Mouse (Mus musculus) ES-E14 (cell line): Measurements from ENCODE around the gene Qrfp. TPM values are rescaled to one million over a fixed set of nuclear protein-coding genes. Genes with fewer than 3 reads are reported as not detected.

Experiments
- DNase-seq: peaks from one replicate; pipeline ENCODE4 v3.0.0-alpha.2; 2013; ENCODE audit warnings: low read depth, low spot score
- H3K27ac ChIP-seq: 2 replicates; pipeline ENCODE4 v1.5.1; 2012; ENCODE audit warnings: low read depth, mild to moderate bottlenecking, low read length, moderate library complexity, mixed read lengths; ENCODE audit not compliant: poor library complexity, insufficient read depth, severe bottlenecking
- H3K36me3 ChIP-seq: 2 replicates; pipeline ENCODE4 v1.6.1; 2012; ENCODE audit warnings: mild to moderate bottlenecking, low read length, moderate library complexity, mixed read lengths; ENCODE audit not compliant: control insufficient read depth, poor library complexity, insufficient read depth, severe bottlenecking
- H3K4me1 ChIP-seq, 2 experiments: fragments of 150-350 bp in 1 of 2; sonication (generic) in 1 of 2; 2 replicates each; pipeline ENCODE4 v1.6.1; 2012; ENCODE audit warnings: low read length in 2 of 2, mild to moderate bottlenecking in 1 of 2, mixed read lengths in 1 of 2; ENCODE audit not compliant: control insufficient read depth in 2 of 2, insufficient read depth in 2 of 2, poor library complexity in 1 of 2
- H3K4me3 ChIP-seq, 2 experiments: fragments of 150-350 bp in 1 of 2; sonication (generic) in 1 of 2; 2 replicates each; pipeline ENCODE4 v1.5.1; 2012; ENCODE audit warnings: low read length in 2 of 2, low read depth in 1 of 2, mild to moderate bottlenecking in 1 of 2, mixed read lengths in 1 of 2; ENCODE audit not compliant: insufficient read depth in 1 of 2, poor library complexity in 1 of 2, severe bottlenecking in 1 of 2
- H3K9ac ChIP-seq: 2 replicates; pipeline ENCODE4 v1.6.1; 2012; ENCODE audit warnings: low read depth, mild to moderate bottlenecking, low read length, mixed read lengths; ENCODE audit not compliant: poor library complexity, insufficient read depth, severe bottlenecking
- H3K9me3 ChIP-seq: fragments of 150-350 bp; sonication (generic); 2 replicates; pipeline ENCODE4 v1.6.1; 2012; ENCODE audit warnings: low read depth, mild to moderate bottlenecking, low read length; ENCODE audit not compliant: control insufficient read depth, insufficient read depth
- CHD2 ChIP-seq: IDR thresholded peaks from 2 replicates; pipeline ENCODE4 v1.6.1; 2014; ENCODE audit warnings: mild to moderate bottlenecking, low read depth, low read length, inconsistent platforms
- HCFC1 ChIP-seq: IDR thresholded peaks from 2 replicates; pipeline ENCODE4 v1.6.1; 2012; ENCODE audit warnings: low read length, inconsistent platforms, borderline replicate concordance; ENCODE audit not compliant: insufficient read depth
- MAFK ChIP-seq: IDR thresholded peaks from 2 replicates; pipeline ENCODE4 v1.6.1; 2014; ENCODE audit warnings: mild to moderate bottlenecking, low read depth, low read length, inconsistent platforms; ENCODE audit not compliant: insufficient read depth
- ZC3H11A ChIP-seq: IDR thresholded peaks from 2 replicates; pipeline ENCODE4 v1.6.1; 2012; ENCODE audit warnings: low read depth, mild to moderate bottlenecking, inconsistent platforms, low read length, borderline replicate concordance
- ZNF384 ChIP-seq: IDR thresholded peaks from 2 replicates; pipeline ENCODE4 v1.6.1; 2012; ENCODE audit warnings: low read depth, low read length, inconsistent platforms
- in situ Hi-C, 2 experiments: fragments of 600-800 bp; cut with MboI; formaldehyde crosslinking; loops; one replicate each; pipeline ENCODE4 v1.15.1; 2025; ENCODE audit warnings: low sequenced_read_pairs in 2 of 2, inconsistent platforms in 1 of 2; ENCODE audit not compliant: unreplicated experiment in 2 of 2
- total RNA-seq: library from RNA; depleted of rRNA; stranded (reverse); fragments of 300-350 nt; gene quantifications from 2 replicates; pipeline ENCODE4 v1.2.3, GENCODE M21; 2012

Gene Qrfp
- total RNA-seq, 1 experiment, result not detected

- no peaks in the 10 kb centered on the region for H3K4me1 ChIP-seq
- in situ Hi-C loops, result no loop called here
- no peak for TF ChIP-seq MAFK
- TF ChIP-seq HCFC1, result no peak
- TF ChIP-seq CHD2, result no peak
- no peak for TF ChIP-seq ZNF384
- no peak for TF ChIP-seq ZC3H11A
- no peaks in the 10 kb centered on the region for H3K9me3 ChIP-seq
- no peak overlapping the region for H3K27ac ChIP-seq
- no peak overlapping the region for H3K4me3 ChIP-seq
- H3K9ac ChIP-seq, result no peak overlapping the region
- H3K36me3 ChIP-seq, result no peaks in the 10 kb centered on the region
- no peak for DNase-seq
Observed at GRCm38 (mm10) chr2:31811086-31811958, 942 bp upstream of the Qrfp start.

GRCm38 (mm10) chr2:31809358-31809740 is 1.0 kb downstream of the Qrfp start:
- Histone ChIP-seq H3K27ac (no peak overlapping the region), H3K9ac (no peak overlapping the region), H3K4me3 (no peak overlapping the region), H3K4me1 (no peaks in the 10 kb centered on the region), H3K9me3 (no peaks in the 10 kb centered on the region), H3K36me3 (peaks cover 2% of the 10 kb centered on the region; the same call in 1 of the 2 replicates)
- DNase-seq, result no peak
- in situ Hi-C loops, result no loop called here
- TF ChIP-seq ZNF384, result no peak
- TF ChIP-seq HCFC1, result no peak
- no peak for TF ChIP-seq ZC3H11A
- TF ChIP-seq MAFK, result no peak
- no peak for TF ChIP-seq CHD2

- no peak overlapping the region for H3K27ac ChIP-seq
- H3K9me3 ChIP-seq, result no peaks in the 10 kb centered on the region
- H3K9ac ChIP-seq, result no peak overlapping the region
- DNase-seq, result no peak
- in situ Hi-C loops, result no loop called here
- no peaks in the 10 kb centered on the region for H3K4me1 ChIP-seq
- TF ChIP-seq ZNF384 (no peak), CHD2 (no peak), HCFC1 (no peak), MAFK (no peak), ZC3H11A (no peak)
- H3K4me3 ChIP-seq, result no peak overlapping the region
- peaks cover 6% of the 10 kb centered on the region; the same call in 1 of the 2 replicates for H3K36me3 ChIP-seq
Observed at GRCm38 (mm10) chr2:31808410-31809357, 1.7 kb downstream of the Qrfp start.

GRCm38 (mm10) chr2:31806639-31807382 is 3.6 kb downstream of the Qrfp start:
- H3K4me1 ChIP-seq, result no peaks in the 10 kb centered on the region
- no peaks in the 10 kb centered on the region for H3K9me3 ChIP-seq
- no peak overlapping the region for H3K4me3 ChIP-seq
- in situ Hi-C loops, result no loop called here
- peaks cover 21% of the 10 kb centered on the region for H3K36me3 ChIP-seq
- no peak overlapping the region for H3K27ac ChIP-seq
- TF ChIP-seq ZNF384, result no peak
- TF ChIP-seq ZC3H11A, result no peak
- TF ChIP-seq HCFC1, result no peak
- no peak for TF ChIP-seq MAFK
- TF ChIP-seq CHD2, result no peak
- H3K9ac ChIP-seq, result no peak overlapping the region
- no peak for DNase-seq
